Mouse (Mus musculus) gastrocnemius, postnatal 14 days (tissue): ENCODE measurements at regions not wholly inside any gene's neighbourhood (a gene's known extent, or its start where the extent isn't known, plus 50 kb on each side); places are given as distances from the start of the nearest gene placed in this dataset.

Experiments
- DNase-seq: peaks from one replicate; pipeline ENCODE4 v3.0.0; 2021; ENCODE audit warnings: mixed read lengths
- intact Hi-C: fragments of 180-260 bp; cut with DNase I; formaldehyde crosslinking; loops from one replicate; pipeline ENCODE4 v1.15.1; 2025; ENCODE audit warnings: low total_unique reads

- intact Hi-C loops, result no loop called here
- DNase-seq, result no peak
These were observed 643.9 kb upstream of the Impad1 start for GRCm38 (mm10) chr4:5437076-5437475.
